Mouse (Mus musculus) E14TG2a.4 (cell line): Measurements from ENCODE around the gene Ppp2r5c.

Experiments
- CTCF ChIP-seq: conservative IDR thresholded peaks from 2 replicates; pipeline ENCODE4 v1.5.1; 2014; ENCODE audit warnings: low read length
- POU5F1 ChIP-seq: IDR thresholded peaks from 2 replicates; pipeline ENCODE4 v1.6.1; 2014; ENCODE audit warnings: low read length, borderline replicate concordance

GRCm38 (mm10) chr12:110504793-110505192 is 57.9 kb downstream of the Ppp2r5c start:
- no peak for TF ChIP-seq CTCF
- no peak for TF ChIP-seq POU5F1
